Mouse (Mus musculus): ENCODE measurements around the gene Erf.

- TF ChIP-seq CTCF (conservative IDR thresholded peaks at IDR 0.05; ENCODE audit: low read length) (no peak), NANOG (IDR thresholded peaks at IDR 0.05; ENCODE audit: borderline replicate concordance, low read length) (no peak), POU5F1 (IDR thresholded peaks at IDR 0.05; ENCODE audit: borderline replicate concordance, low read length) (no peak)
Observed at GRCm38 (mm10) chr7:25279076-25279860, 28.7 kb upstream of the Erf start.

Measured in E14TG2a.4 (cell line).